Mouse (Mus musculus) testis, adult 2 months (tissue): ENCODE measurements around the gene Ociad1.

Experiments
- CTCF ChIP-seq: fragments of 200-500 bp; IDR thresholded peaks from 2 replicates; pipeline ENCODE4 v1.5.1; 2012; ENCODE audit warnings: low read depth, mild to moderate bottlenecking, inconsistent platforms, low read length, moderate library complexity; ENCODE audit not compliant: control insufficient read depth, insufficient read depth, insufficient replicate concordance
- POLR2A ChIP-seq: fragments of 200-500 bp; IDR thresholded peaks from 2 replicates; pipeline ENCODE4 v1.6.1; 2012; ENCODE audit warnings: low read depth, mild to moderate bottlenecking, inconsistent platforms, low read length, moderate library complexity; ENCODE audit not compliant: control insufficient read depth

DNA sequence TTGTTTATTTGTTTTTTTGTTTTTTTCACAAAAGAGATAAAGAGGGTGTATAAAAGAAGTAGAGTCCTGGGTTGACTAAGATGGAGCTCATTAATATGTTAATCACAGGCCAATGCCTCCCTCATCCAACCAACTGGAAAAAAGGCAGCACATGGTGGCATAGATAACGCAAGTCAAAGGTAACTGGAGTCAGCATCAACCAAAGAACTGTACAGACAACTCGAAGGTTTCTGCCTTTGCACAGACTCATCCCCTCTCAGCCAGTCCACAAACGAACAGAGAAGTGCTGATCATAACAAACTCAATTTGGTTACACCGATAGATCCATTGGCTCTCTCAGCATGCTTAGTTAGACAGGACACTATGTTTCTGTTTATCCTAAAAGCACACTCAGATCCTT, 19.4 kb upstream of the Ociad1 start:
- TF ChIP-seq CTCF (no peak), POLR2A (no peak)
